Mouse (Mus musculus): ENCODE results near the gene Il21.

GRCm38 (mm10) chr3:37269926-37270325 is 37.5 kb upstream of the Il21 start:
- no peak for TF ChIP-seq CTCF (conservative IDR thresholded peaks at IDR 0.05; ENCODE audit: low read length)
- no peak for TF ChIP-seq NANOG (IDR thresholded peaks at IDR 0.05; ENCODE audit: borderline replicate concordance, low read length)
